Mouse (Mus musculus): ENCODE measurements at regions not wholly inside any gene's neighbourhood (a gene's known extent, or its start where the extent isn't known, plus 50 kb on each side); places are given as distances from the start of the nearest gene placed in this dataset.

- Histone ChIP-seq H3K36me3 (replicated peaks) (no peaks in the 10 kb centered on the region), H3K9me3 (replicated peaks) (peaks cover 3% of the 10 kb centered on the region), H3K4me3 (ENCODE audit: low read depth, low read length) (no peak overlapping the region), H3K4me1 (ENCODE audit: insufficient read depth, low read depth, low read length) (no peaks in the 10 kb centered on the region), H3K27me3 (ENCODE audit: insufficient read depth, low read length) (no peaks in the 10 kb centered on the region)
- ATAC-seq (ENCODE audit: extremely low read depth, insufficient number of reproducible peaks, low FRiP score, poor library complexity, severe bottlenecking) (no peak), DNase-seq (ENCODE audit: low spot score) (no peak)
- no peak for TF ChIP-seq CTCF (IDR thresholded peaks at IDR 0.05; ENCODE audit: low read depth, low read length)
- TF ChIP-seq TAL1 (conservative IDR thresholded peaks at IDR 0.05; ENCODE audit: low read depth, low read length): no peak
- TF ChIP-seq POLR2AphosphoS5 (IDR thresholded peaks at IDR 0.05; ENCODE audit: insufficient replicate concordance, low read depth, low read length): no peak
- TF ChIP-seq GATA1 (IDR thresholded peaks at IDR 0.05; ENCODE audit: borderline replicate concordance, low read length): no peak
- TF ChIP-seq GATA2 (IDR thresholded peaks at IDR 0.05; ENCODE audit: borderline replicate concordance, low read depth, low read length): no peak
Measured at GRCm38 (mm10) chr14:83959111-83959510, 484.3 kb upstream of the Pcdh17 start.

GRCm38 (mm10) chr14:83983566-83983965 is 459.8 kb upstream of the Pcdh17 start:
- Histone ChIP-seq H3K4me3 (ENCODE audit: low read depth, low read length) (no peak overlapping the region), H3K27me3 (ENCODE audit: insufficient read depth, low read length) (no peaks in the 10 kb centered on the region), H3K4me1 (ENCODE audit: insufficient read depth, low read depth, low read length) (no peaks in the 10 kb centered on the region), H3K36me3 (replicated peaks) (no peaks in the 10 kb centered on the region), H3K9me3 (replicated peaks) (peaks cover 5% of the 10 kb centered on the region)
- TF ChIP-seq CTCF (IDR thresholded peaks at IDR 0.05; ENCODE audit: low read depth, low read length) (no peak), POLR2AphosphoS5 (IDR thresholded peaks at IDR 0.05; ENCODE audit: insufficient replicate concordance, low read depth, low read length) (no peak), GATA1 (IDR thresholded peaks at IDR 0.05; ENCODE audit: borderline replicate concordance, low read length) (no peak), GATA2 (IDR thresholded peaks at IDR 0.05; ENCODE audit: borderline replicate concordance, low read depth, low read length) (no peak), TAL1 (conservative IDR thresholded peaks at IDR 0.05; ENCODE audit: low read depth, low read length) (no peak)
- ATAC-seq (ENCODE audit: extremely low read depth, insufficient number of reproducible peaks, low FRiP score, poor library complexity, severe bottlenecking) (no peak), DNase-seq (ENCODE audit: low spot score) (no peak)
